Mouse (Mus musculus) brain, embryonic 14.5 days (tissue): ENCODE measurements around the gene Angptl4. TPM values are rescaled to one million over a fixed set of nuclear protein-coding genes. Genes with fewer than 3 reads are reported as not detected.

Experiments used
- DNase-seq: peaks from one replicate; pipeline ENCODE4 v3.0.0-alpha.2; 2011; ENCODE audit warnings: low read depth
- CTCF ChIP-seq: fragments of 200-500 bp; IDR thresholded peaks from 2 replicates; pipeline ENCODE4 v1.5.1; 2012; ENCODE audit warnings: inconsistent platforms, mild to moderate bottlenecking, moderate library complexity, borderline replicate concordance; ENCODE audit not compliant: insufficient read depth, insufficient read length; ENCODE audit errors: extremely low read depth
- POLR2A ChIP-seq: fragments of 200-500 bp; IDR thresholded peaks from 2 replicates; pipeline ENCODE4 v1.6.1; 2012; ENCODE audit warnings: mild to moderate bottlenecking, inconsistent platforms, borderline replicate concordance; ENCODE audit not compliant: poor library complexity, insufficient read depth, insufficient read length, severe bottlenecking; ENCODE audit errors: extremely low read depth
- polyA plus RNA-seq: library from polyadenylated mRNA; depleted of rRNA; stranded (reverse); fragments of >200 nt; gene quantifications from 2 replicates; pipeline ENCODE4 v1.2.3, GENCODE M21; 2012

Angptl4 gene
- polyA plus RNA-seq, 1 experiment: 10.6 TPM

DNA sequence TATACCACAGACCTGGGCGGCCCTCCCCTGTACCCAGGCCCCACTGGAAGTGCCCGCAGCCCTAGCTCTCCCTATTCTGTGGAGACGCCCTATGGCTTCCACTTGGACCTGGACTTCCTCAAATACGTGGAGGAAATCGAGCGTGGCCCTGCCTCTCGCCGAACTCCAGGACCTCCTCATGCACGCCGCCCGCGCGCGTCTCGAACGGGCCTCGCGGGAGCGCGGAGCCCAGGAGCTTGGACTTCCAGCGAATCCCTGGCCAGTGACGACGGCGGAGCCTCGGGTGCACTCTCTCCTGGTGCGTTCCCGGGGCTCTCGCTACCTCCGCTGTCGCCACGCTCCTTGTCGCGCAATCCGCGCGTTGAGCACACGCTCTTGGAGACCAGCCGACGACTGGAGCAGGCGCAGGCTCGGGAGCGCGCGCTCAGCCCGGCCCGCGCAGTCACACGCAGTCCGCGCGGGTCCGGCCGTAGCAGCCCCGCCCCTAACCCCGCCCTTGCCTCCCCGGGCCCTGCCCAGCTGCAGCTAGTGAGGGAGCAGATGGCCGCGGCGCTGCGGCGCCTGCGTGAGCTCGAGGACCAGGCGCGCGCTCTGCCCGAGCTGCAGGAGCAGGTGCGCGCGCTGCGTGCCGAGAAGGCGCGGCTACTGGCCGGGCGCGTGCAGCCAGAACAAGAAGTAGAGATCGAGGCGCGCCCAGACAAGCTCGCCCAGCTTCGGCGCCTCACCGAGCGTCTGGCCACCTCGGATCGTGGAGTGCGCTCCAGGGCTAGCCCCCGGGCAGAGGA lies 35.7 kb upstream of the Angptl4 start:
- TF ChIP-seq POLR2A (peak; percentile 41; the same call in 1 of the 2 replicates), CTCF (no peak)
- peak; percentile 99 for DNase-seq

DNA sequence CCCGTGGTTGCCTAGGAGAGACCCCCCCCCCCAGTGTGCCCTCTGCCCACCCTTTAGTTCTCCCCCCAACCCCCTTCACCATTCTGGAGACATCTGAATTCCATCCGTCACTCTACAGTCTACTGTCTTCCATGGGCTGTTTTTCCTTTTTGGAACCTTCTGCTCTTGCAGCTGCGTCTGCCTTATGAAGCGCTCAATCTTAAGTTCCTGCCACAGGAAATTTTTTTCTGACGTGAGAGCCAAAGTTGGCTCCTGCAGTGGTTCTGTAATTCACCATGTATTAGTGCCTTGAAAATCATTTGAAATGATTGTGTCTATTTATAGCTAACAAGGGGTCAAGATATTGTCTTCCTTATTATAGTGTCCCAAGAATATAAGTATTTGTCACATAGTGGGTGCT lies 35.0 kb upstream of the Angptl4 start:
- no peak for TF ChIP-seq POLR2A
- no peak for TF ChIP-seq CTCF
- peak; percentile 23 for DNase-seq

DNA sequence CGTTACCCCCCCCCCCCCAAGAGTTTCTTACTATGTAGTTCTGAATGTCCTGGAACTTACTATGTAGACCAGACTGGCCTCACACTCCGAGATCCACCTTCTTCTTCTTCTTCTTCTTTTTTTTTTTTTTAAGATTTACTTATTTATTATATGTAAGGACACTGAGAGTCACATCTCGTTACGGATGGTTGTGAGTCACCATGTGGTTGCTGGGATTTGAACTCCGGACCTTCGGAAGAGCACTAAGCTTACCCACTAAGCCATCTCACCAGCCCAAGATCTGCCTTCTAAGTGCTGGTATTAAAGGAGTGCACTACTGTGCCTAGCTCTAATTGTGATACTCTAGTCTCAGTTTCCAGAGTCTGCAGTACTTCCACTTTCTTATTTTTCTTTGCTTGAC lies 33.8 kb upstream of the Angptl4 start:
- DNase-seq: no peak
- TF ChIP-seq CTCF (no peak), POLR2A (no peak)

DNA sequence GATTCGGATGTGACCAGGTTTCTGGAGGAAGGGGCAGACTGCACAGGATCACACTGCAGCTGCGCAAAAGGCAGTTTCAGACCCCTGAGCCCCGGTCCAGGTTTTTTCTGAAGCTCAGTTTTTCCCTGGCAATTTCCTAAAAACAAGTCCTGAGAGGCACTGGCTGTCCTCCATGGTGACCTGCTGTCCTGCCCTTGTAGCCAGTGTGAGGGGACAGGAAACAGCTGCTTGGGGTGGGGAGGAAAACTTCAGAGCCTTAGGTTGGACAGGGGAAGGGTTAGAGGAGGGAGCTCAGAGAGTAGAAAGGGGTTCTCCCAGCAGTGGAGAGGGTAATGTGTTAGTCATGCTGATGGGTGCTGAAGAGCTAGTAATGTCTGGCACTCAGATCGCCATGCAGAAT lies 31.4 kb upstream of the Angptl4 start:
- no peak for TF ChIP-seq CTCF
- TF ChIP-seq POLR2A: no peak
- no peak for DNase-seq

DNA sequence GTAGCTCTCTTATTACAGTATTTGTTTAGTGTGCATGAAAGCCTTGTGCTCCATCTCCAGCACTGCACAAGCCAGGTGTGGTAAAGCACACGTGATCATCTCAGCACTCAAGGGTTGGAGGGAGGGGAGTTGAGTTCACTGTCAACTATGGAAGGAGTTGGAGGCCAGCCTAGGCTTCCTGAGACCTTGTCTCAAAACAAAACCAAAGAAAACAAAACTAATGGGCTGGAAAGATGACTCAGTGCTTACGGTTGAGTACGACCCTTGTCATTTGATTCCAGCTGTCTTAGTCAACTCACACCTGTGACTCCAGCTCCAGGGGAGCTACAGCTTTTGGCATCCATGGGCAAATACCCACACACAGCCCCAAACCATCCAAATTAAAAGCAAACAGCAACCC lies 30.8 kb upstream of the Angptl4 start:
- no peak for TF ChIP-seq POLR2A
- TF ChIP-seq CTCF: no peak
- DNase-seq: no peak

DNA sequence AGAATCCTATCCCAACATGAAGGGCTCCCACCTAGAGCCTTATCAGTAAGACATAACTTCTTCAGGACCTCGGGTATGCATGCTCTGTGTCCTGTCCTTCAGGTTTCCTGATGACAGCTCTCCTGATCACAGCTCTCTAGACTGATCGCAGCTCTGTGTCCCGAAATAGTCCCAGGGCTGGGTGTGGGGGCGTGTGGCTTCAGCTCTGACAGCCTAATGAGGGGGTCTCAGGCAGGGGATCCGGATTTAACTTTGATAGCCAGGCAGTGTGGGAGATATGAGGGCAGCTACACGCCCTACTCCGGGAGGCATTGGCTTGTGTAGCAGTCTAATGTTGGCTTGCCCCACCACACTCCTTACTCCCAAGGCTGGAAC lies 29.5 kb upstream of the Angptl4 start:
- TF ChIP-seq CTCF: no peak
- DNase-seq: no peak

DNA sequence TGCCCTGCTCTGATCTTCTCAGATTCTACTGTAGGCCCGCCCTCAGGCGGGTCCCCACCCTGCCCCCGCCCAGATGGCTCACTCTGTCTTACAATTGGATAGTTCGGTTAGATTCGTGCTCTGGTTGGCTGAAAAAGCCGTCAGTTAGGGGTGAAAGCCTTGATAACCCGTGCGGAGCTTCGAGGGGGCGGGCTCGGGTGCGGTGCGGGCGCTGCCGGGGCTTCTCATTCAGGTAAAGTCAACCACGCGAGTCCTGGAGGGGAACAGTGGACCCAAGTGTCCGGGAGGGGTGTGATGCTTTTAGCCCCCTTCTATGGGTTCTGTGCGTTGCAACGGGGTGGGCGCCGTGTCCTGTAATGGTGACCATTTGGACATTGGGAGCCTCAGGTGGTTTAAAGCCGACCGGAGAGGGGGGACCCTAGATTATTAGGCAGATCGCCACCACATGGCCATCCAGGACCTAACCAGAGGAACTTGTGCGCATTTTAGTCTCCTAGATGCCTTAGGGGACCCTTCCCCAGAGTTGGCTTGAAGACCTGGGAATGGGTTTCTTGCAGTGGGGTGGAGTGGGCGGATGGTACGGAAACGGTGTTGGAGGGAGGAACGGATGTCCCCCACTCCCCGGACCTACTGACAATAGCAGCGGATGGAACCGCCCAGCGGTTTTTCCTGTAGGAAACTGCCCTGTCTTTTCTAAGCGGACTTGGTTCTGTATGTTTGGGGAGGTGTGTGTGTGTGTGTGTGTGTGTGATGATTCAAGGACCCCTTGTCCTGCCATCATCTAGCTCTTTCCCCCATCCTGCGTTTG lies 28.9 kb upstream of the Angptl4 start, which contains the start of gene Kank3:
Gene Kank3 (plus strand): TSS at position 186 of the 808 bp plus-strand sequence.
- TF ChIP-seq POLR2A (no peak), CTCF (no peak)
- DNase-seq: peak; percentile 97

DNA sequence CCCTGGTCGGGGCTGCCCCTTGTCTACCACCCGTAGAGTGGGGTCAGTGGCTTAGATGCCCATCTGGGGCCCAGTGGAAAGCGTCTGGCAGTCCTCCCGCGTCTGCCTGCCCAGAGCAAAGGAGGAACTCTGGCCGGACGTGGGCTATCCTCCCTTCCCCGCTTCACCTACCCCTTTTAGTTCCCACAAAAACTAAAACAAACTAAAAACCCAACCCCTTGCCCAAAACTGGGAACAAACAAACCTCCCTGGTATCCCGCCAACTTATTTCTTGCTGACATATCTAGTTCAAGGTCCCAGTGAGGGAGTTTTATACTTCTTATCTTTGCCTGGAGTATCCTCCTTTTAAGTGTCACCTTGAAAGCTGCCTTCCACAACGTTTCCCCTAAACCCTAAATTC lies 26.6 kb upstream of the Angptl4 start:
- DNase-seq: no peak
- no peak for TF ChIP-seq CTCF
- TF ChIP-seq POLR2A: no peak

DNA sequence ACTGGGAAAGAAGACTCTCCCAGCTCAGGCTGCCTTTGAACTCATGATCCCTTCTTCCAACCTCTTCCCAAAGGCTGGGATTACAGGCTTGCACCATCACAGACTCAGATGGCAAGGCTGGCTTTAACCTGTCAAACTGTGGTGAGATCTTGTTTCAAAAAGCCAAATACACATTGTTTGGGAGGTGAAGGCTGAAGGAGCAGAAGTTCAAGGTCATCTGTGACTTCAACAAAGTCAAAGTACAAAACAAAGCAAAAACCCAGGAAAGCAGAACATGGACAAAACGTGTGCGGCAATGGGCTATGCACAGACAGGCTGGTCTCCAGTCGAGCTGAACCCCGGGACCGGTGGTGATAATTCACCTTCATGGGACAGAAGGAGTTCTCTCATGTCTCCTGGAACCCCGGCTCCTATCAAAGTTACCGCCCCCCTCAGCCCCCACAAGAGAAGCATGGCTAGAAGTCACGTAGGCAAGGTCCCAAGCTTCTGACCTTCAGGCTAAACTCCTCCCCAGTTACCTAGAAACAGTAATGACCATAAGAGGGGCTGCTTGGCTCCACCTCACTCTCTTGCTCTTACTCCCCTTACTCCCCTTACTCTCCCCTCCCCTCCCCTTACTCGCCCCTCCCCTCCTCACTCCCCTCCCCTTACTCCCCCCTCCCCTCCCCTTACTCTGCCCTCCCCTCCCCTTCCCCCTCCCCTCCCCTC lies 25.7 kb upstream of the Angptl4 start:
- DNase-seq: no peak
- TF ChIP-seq CTCF: no peak
- no peak for TF ChIP-seq POLR2A

DNA sequence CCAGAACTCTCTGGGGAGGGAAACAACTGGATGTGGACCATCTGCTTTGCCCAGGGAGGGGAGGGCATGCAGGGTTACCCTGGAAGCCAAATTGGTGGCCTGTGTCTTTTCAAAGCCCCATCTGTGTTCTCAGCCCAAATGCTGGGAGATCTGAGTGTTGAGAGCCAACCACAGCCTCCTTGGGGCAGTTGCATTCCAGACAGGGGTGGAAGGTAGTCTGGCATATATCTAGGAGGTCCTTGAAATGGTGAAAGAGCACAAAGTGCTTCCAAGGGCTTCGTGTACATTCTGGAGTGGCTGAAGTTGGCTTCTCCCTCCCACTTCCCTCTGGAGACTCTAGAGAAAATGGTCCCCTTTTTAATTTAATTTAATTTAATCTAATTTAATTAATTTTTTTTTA lies 23.1 kb upstream of the Angptl4 start:
- TF ChIP-seq CTCF (no peak), POLR2A (no peak)
- no peak for DNase-seq

DNA sequence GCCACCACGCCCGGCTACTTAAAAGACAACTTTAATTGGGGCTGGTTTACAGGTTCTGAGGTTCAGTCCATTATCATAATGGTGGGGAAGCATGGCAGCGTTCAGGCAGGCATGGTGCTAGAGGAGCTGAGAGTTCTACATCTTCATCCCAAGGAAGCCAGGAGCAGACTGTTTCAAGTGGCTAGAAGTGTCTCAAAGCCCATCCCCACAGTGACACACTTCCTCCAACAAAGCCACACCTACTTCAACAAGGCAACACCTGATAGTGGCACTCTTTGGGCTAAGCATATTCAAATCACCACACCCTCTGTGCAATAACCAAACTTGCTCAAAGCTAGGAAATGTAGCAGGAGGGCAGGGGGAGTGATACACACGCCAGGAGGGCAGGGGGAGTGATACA lies 22.6 kb upstream of the Angptl4 start:
- no peak for DNase-seq
- no peak for TF ChIP-seq POLR2A
- TF ChIP-seq CTCF: no peak

DNA sequence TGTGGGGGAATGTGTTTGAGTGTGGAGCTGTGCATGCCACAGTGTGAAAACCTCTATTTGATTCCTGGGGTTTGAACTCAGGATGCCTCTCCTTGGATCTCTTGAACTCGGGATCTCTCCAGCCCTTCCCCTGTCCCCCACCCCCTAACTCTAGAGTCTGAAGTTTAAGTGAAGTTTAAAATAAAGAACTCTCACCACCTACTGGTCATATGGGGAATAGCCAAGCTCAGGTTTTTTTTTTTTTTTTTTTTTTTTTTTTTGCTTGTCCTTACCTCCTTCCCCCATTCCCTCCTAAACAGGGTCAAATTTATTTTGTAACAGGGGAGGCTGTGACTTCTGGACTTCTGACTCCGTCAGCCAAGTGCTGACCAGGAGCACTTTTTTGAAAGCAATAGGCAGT lies 20.6 kb upstream of the Angptl4 start:
- DNase-seq: peak; percentile 45
- TF ChIP-seq CTCF (peak; percentile 32; the same call in 1 of the 2 replicates), POLR2A (no peak)

DNA sequence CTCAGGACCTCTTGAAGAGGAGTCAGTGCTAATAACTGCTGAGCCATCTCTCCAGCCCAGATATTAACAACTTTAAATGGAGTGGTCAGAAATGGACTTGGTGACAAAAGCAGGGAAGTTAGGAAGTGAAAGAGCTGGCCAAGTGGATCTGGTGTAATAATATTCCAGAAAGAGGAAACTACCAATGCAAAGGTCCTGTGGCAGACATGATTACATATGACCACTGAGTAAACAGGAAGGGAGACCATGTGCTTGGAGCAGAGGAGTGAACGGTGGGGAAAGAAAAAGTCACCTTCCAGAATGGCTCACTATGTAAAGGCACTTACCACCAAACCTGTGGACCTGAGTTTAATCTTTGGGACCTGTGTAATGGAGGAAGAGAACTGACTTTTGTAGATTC lies 17.6 kb upstream of the Angptl4 start:
- TF ChIP-seq POLR2A (no peak), CTCF (no peak)
- no peak for DNase-seq
